Mouse (Mus musculus) neural tube, embryonic 10.5 days (tissue): ENCODE results near the gene Ripply2.

Experiments used
- DNase-seq: peaks from one replicate; pipeline ENCODE4 v3.0.0-alpha.2; 2017; ENCODE audit warnings: low spot score; ENCODE audit errors: extremely low spot score

Gene Ripply2

DNA sequence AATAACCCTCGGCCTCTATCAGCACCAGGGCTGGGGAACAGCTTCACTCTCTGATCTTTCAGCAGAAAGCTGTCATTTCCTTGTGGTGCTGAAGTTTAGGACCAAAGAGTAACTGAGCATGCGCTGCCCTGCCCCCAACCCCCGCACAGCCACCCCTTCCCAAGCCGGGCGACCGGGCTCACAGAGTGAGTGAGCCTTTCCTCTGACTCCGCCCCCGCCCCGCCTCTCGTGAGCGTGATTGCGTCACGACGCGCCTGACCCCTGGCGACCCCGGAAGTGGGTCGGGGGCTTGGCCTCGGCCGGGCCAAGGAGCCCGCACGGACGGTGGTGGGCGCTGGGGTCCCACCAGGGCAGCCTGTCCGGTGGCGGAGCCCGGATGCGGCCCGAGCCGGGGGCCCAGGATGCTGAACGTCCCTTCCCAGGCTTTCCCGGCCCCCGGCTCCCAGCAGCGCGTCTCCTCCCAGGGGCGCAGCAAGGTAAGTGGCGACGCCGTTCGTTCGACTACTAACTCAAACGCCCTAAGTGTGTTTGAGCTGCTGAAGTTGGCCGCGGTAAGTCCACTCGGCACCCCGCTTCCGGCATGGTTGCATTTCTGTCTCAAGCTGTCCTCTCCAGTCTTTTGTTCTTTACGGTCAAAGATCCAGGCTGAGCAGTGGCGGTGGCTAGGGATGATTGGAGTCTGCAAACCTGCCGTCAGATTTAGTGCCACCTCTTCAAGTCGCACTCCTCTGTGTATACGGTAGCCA is 6.6 kb downstream of the Ripply2 start, which contains the start of gene Cyb5r4:
Gene Cyb5r4, plus strand, starts transcription at position 237 of the 746 bp plus-strand sequence.
- DNase-seq, result peak; percentile 99

DNA sequence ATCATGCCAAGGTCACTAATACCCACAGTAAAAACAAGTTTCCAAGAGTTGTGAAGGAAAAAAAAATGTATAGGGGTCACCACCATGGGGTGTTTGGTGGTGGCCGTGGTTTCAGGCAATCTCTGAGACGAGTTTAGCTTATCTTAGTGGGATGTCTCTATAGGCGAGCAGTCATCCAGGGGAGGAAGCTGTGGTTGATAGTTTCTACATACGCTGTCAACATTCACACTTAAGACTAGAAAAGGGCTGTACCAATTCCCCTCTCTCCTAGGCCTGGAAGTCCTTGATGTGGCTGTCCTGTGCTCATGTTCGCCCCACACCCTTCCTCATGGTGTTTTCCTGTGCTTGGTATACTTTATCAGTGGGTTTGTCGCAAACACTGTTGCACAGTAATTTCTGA is 10.4 kb downstream of the Ripply2 start:
- no peak for DNase-seq

DNA sequence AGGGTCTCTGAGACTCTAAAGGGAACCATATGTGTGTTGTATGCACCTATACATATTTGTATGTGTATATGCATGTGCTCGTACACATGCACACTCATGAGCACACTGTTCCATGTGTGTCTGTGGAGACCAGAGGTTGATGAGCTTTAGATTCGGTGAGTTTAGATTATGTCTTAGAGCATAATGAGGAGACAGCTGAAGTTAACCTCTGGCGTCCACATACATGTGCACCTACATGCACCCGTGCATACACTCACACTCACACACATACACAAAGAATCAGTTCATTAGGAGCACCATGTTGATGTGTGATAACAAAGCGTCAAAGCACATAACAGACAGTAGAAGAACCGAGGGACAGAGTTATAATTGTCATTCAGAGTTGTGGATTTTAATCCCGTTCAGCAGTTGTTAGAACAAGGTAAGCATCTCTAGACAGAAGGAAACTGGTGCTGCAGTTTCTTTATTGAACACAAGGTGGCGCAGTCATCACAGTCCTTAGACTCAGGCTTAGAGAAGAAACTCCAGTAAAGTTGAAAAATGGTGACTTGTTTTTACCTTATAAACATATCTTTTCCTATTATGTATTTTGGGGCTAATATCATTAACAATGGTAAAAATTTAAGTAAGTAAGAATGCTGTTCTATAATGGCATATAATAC is 12.2 kb downstream of the Ripply2 start:
- peak; percentile 60 for DNase-seq

DNA sequence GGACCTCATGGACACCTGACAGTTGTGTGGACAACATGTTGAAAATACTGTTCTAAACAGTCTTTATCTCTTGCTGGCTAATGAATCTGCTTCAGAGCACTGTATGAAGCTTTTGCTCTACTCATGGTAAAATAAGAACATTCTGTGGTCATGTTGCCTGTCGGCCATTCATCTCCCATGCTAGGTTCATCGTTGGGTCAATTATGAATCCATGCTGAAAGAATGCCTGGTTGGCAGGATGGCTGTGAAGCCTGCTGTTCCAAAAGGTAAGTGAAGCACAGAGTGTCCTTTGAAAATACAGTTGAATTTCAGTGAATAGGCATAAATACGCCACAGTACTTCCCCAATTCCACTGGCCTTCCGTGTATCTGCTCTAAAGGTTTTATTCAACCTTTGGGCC is 16.9 kb downstream of the Ripply2 start:
- DNase-seq, result no peak

DNA sequence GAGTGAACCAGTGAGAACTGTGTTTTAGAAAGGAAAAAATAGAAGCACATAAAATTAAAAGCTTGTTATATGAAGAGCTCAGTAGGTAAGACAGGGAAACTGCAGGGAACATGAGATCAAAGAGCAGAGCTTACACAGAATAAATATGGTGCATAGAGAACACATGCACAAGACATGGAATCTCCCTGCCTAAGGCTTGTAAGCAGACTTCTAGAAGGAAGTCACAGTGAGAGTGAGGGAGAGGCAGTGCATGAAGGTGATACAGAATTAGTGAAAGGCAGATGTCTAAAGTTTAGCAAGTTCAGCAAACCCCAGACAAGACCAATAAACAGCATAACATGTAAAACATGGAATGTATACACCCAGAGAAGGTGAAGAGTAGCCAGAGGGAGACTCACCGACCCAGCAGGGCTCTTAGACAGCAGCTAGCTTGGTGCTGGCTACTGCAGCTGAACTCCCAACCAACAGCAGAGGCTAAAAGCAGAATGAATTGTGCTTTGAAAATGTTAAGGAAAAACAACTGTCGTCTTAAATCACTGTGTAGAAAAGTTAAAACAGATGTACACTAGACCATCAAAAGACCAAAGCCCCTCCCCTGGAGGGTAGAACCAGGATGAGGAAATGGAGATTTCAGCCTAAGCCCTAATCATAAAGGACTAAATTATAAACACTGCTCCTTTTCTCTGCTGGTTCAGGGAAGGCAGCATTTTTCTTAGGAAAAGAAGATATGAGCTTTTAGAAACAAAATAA is 19.7 kb downstream of the Ripply2 start:
- DNase-seq, result no peak

DNA sequence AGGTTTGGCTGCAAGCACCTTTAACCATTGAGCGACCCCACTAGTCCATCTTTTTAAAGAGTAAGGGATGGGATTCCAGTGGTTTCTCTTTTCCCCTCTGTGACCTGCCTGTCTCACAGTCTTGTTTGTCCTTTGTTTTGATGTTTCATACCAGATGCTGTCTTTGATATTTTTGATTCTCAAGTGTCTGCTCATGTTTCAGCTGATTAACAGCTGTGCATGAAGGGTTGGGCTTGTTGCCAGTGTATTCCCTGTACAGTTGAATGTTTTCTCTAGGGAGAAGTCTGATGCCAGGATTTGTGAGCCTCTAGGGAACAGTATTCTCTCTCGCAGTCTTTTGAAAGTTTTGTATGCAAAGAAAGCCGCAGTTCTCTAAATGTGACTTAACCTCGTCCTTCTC is 34.1 kb downstream of the Ripply2 start:
- no peak for DNase-seq

DNA sequence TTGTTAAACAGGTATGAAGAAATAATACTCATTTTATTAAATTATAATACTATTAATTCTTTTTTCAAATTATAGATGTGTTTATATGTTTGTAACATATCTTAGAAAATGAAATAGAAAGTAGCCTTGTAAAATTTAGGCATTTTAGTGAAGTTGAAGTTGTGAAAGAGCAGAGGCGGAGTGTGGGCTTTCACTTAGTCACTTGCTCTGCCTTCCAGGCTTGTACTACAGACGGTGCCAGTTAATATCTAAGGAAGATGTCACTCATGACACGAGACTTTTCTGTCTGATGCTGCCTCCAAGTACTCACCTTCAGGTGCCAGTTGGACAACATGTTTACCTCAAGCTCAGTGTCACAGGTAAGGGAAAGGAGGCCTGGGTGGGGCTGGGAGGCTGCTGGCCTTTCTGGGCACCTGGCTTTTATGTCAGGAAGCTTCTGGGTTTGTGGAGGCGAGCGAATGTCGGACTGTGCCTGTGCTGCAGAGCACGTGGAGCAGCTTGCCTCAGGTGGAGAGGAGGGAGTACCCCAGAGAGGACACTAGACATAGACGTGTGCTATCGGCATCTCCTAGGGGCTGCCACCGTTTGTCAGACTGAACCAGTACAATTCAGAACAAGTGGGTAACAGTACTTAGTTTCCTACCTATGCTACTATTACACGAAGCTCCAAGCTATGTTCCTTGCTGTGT is 40.4 kb downstream of the Ripply2 start:
- no peak for DNase-seq

DNA sequence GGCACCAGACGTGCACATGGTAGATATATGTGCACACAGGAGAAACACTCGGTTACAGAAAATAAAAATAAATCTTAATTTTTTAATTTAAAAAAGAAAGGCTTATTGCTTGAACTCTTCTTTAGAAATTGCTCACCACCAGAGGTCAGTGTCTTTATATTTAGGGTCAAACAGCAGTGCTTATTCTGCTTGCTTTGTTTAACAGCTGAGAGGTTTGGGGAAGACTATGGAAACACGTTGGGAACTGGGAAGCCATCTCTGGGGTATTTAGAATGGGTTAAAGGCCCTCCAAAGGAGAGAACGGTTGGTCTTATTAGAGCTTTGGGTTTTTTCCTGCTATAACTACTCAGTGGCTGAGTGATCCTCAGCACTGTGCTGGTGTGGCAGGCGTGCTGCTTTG is 47.0 kb downstream of the Ripply2 start:
- no peak for DNase-seq

DNA sequence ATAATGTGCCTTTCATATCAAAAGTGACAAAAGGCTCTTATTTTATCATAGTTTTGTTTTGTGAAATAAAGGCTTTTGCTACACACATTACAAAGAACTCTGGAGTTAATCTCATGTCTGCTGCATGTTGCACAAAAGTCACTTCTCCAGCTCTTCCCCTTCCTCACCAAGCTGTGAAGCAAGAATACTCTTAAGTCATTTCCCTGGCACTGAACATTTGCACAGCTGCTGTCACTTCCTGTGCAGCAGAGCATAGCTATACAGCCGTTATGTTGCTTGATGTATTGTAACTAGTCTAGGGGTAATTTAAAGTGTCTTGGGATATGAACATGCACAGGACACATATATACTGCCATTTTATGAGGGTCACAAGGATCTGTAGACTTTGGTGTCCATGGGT is 52.8 kb downstream of the Ripply2 start:
- no peak for DNase-seq
